Mouse (Mus musculus) brain, embryonic 14.5 days (tissue): ENCODE measurements around the gene Ephb4.

Experiments
- CTCF ChIP-seq: fragments of 200-500 bp; IDR thresholded peaks from 2 replicates; pipeline ENCODE4 v1.5.1; 2012; ENCODE audit warnings: inconsistent platforms, mild to moderate bottlenecking, moderate library complexity, borderline replicate concordance; ENCODE audit not compliant: insufficient read depth, insufficient read length; ENCODE audit errors: extremely low read depth
- POLR2A ChIP-seq: fragments of 200-500 bp; IDR thresholded peaks from 2 replicates; pipeline ENCODE4 v1.6.1; 2012; ENCODE audit warnings: mild to moderate bottlenecking, inconsistent platforms, borderline replicate concordance; ENCODE audit not compliant: poor library complexity, insufficient read depth, insufficient read length, severe bottlenecking; ENCODE audit errors: extremely low read depth

DNA sequence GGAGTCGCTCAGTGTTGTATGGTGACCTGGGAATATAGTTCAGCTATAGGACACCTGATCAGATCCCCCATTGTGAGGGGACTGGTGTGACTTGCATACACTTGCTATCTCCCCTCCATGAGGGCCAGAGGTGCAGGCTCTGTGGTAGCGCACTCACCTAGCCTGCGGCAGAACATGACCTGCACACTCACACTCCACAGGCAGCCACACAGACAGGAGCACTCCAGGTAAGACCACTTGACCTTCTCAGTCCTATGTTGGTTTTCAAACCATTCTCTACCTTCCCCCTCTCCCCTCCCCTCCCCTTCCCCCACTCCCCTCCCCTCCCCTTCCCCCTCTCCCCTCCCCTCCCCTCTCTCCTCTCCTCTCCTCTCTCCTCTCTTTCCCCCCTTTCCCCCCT is 60.6 kb downstream of the Ephb4 start:
- TF ChIP-seq POLR2A (no peak), CTCF (no peak)
